Mouse (Mus musculus): Measurements from ENCODE around the gene Hat1. TPM values are rescaled to one million over a fixed set of nuclear protein-coding genes. Genes with fewer than 3 reads are reported as not detected.
"Not testable (repeated sequence)": the region's sequence is repeated elsewhere in the genome, so short reads cannot be mapped to it uniquely, and the experiment has no call there.

The Hat1 gene
- total RNA-seq, 2 experiments from 2014 or later, result 15.4 to 16.5 TPM

- Histone ChIP-seq H3K27ac (no peak overlapping the region), H3K4me3 (no peak overlapping the region)
- no peak for DNase-seq (ENCODE audit: low spot score in 2 of 2)
- TF ChIP-seq CTCF (conservative IDR thresholded peaks at IDR 0.05), result no peak
These were observed 30.4 kb upstream of the Hat1 start for GRCm38 (mm10) chr2:71358347-71358746.

GRCm38 (mm10) chr2:71360192-71360591 is 28.6 kb upstream of the Hat1 start:
- TF ChIP-seq CTCF (conservative IDR thresholded peaks at IDR 0.05), result no peak
- Histone ChIP-seq H3K27ac (no peak overlapping the region), H3K4me3 (no peak overlapping the region)
- DNase-seq (ENCODE audit: low spot score in 2 of 2), result no peak

- Histone ChIP-seq H3K27ac (peak overlapping the region; percentile 99), H3K4me3 (peak overlapping the region; percentile 94)
- DNase-seq (ENCODE audit: low spot score in 2 of 2), result no peak
- TF ChIP-seq CTCF (conservative IDR thresholded peaks at IDR 0.05), result no peak
These were observed 22.1 kb upstream of the Hat1 start for GRCm38 (mm10) chr2:71366618-71367124.

GRCm38 (mm10) chr2:71367125-71367880 is 21.5 kb upstream of the Hat1 start, which contains the start of gene Slc25a12:
Gene Slc25a12, minus strand, starts transcription at chr2:71367749.
- Histone ChIP-seq H3K4me3 (peak within 1 kb of the TSS; percentile 94), H3K27ac (peak within 1 kb of the TSS; percentile 99)
- peak; percentile 54 to 62 for DNase-seq (ENCODE audit: low spot score in 2 of 2)
- TF ChIP-seq CTCF (conservative IDR thresholded peaks at IDR 0.05), result no peak

- TF ChIP-seq CTCF (conservative IDR thresholded peaks at IDR 0.05), result no peak
- Histone ChIP-seq H3K4me3 (peak overlapping the region; percentile 94), H3K27ac (peak overlapping the region; percentile 99)
- no peak for DNase-seq (ENCODE audit: low spot score in 2 of 2)
These were observed 20.7 kb upstream of the Hat1 start for GRCm38 (mm10) chr2:71368086-71368485.

GRCm38 (mm10) chr2:71371790-71372189 is 17.0 kb upstream of the Hat1 start:
- H3K4me3 ChIP-seq, result no peak overlapping the region
- peak in 1 of 2 experiments; percentile 78 for DNase-seq (ENCODE audit: low spot score in 2 of 2)
- no peak for TF ChIP-seq CTCF (conservative IDR thresholded peaks at IDR 0.05)

GRCm38 (mm10) chr2:71372261-71372660 is 16.5 kb upstream of the Hat1 start:
- H3K27ac ChIP-seq; DNase-seq (ENCODE audit: low spot score in 2 of 2); H3K4me3 ChIP-seq: not testable (repeated sequence)

More at GRCm38 (mm10) chr2:71371790-71372189, 17.0 kb upstream of the Hat1 start:
- H3K27ac ChIP-seq, result no peak overlapping the region

GRCm38 (mm10) chr2:71374275-71375155 is 14.2 kb upstream of the Hat1 start:
- TF ChIP-seq CTCF (conservative IDR thresholded peaks at IDR 0.05), result no peak
- H3K27ac ChIP-seq, result no peak overlapping the region
- H3K4me3 ChIP-seq, result no peak overlapping the region
- DNase-seq (ENCODE audit: low spot score in 2 of 2), result no peak

GRCm38 (mm10) chr2:71376433-71376906 is 12.3 kb upstream of the Hat1 start:
- no peak overlapping the region for H3K27ac ChIP-seq
- no peak for TF ChIP-seq CTCF (conservative IDR thresholded peaks at IDR 0.05)
- H3K4me3 ChIP-seq, result no peak overlapping the region
- DNase-seq (ENCODE audit: low spot score in 2 of 2), result no peak

GRCm38 (mm10) chr2:71377426-71377825 is 11.3 kb upstream of the Hat1 start:
- Histone ChIP-seq H3K4me3 (no peak overlapping the region), H3K27ac (no peak overlapping the region)
- no peak for DNase-seq (ENCODE audit: low spot score in 2 of 2)
- no peak for TF ChIP-seq CTCF (conservative IDR thresholded peaks at IDR 0.05)

GRCm38 (mm10) chr2:71381962-71382361 is 6.8 kb upstream of the Hat1 start:
- DNase-seq (ENCODE audit: low spot score in 2 of 2), result no peak
- H3K27ac ChIP-seq, result no peak overlapping the region
- no peak overlapping the region for H3K4me3 ChIP-seq
- TF ChIP-seq CTCF (conservative IDR thresholded peaks at IDR 0.05), result no peak

GRCm38 (mm10) chr2:71383890-71384289 is 4.9 kb upstream of the Hat1 start:
- H3K27ac ChIP-seq, result no peak overlapping the region
- no peak for DNase-seq (ENCODE audit: low spot score in 2 of 2)
- no peak for TF ChIP-seq CTCF (conservative IDR thresholded peaks at IDR 0.05)
- no peak overlapping the region for H3K4me3 ChIP-seq

GRCm38 (mm10) chr2:71387766-71388165 is 992 bp upstream of the Hat1 start:
- H3K27ac ChIP-seq, result no peak overlapping the region
- no peak for DNase-seq (ENCODE audit: low spot score in 2 of 2)
- TF ChIP-seq CTCF (conservative IDR thresholded peaks at IDR 0.05), result no peak
- H3K4me3 ChIP-seq, result no peak overlapping the region
